Mouse (Mus musculus) ovary, postnatal 36 days (tissue): ENCODE results near the gene Rora.
A peak's percentile ranks its signal among the peaks of the same experiment; 100 is the strongest.

ENCODE experiments used
- DNase-seq: peaks from one replicate; pipeline ENCODE4 v3.0.0; 2022; ENCODE audit warnings: low spot score, mixed read lengths

The Rora gene

GRCm38 (mm10) chr9:69014203-69014602 is 360.6 kb downstream of the Rora start:
- no peak for DNase-seq

GRCm38 (mm10) chr9:69020381-69020780 is 366.8 kb downstream of the Rora start:
- DNase-seq, result no peak

- DNase-seq, result no peak
Measured at GRCm38 (mm10) chr9:69021482-69021881, 367.9 kb downstream of the Rora start.

GRCm38 (mm10) chr9:69023314-69023713 is 369.7 kb downstream of the Rora start:
- DNase-seq, result no peak

GRCm38 (mm10) chr9:69028177-69028576 is 374.6 kb downstream of the Rora start:
- DNase-seq, result no peak

GRCm38 (mm10) chr9:69034301-69034871 is 380.8 kb downstream of the Rora start:
- no peak for DNase-seq

GRCm38 (mm10) chr9:69035456-69035855 is 381.9 kb downstream of the Rora start:
- no peak for DNase-seq

GRCm38 (mm10) chr9:69036296-69036695 is 382.7 kb downstream of the Rora start:
- DNase-seq, result no peak

- DNase-seq, result no peak
Measured at GRCm38 (mm10) chr9:69043920-69044613, 390.5 kb downstream of the Rora start.

- DNase-seq, result no peak
Measured at GRCm38 (mm10) chr9:69044614-69045133, 391.1 kb downstream of the Rora start.

GRCm38 (mm10) chr9:69045908-69046307 is 392.3 kb downstream of the Rora start:
- DNase-seq, result no peak

GRCm38 (mm10) chr9:69050856-69051255 is 397.3 kb downstream of the Rora start:
- DNase-seq, result no peak

- DNase-seq, result no peak
Measured at GRCm38 (mm10) chr9:69051890-69052289, 398.3 kb downstream of the Rora start.

- DNase-seq, result peak; percentile 20
Measured at GRCm38 (mm10) chr9:69055302-69055701, 401.7 kb downstream of the Rora start.

- no peak for DNase-seq
Measured at GRCm38 (mm10) chr9:69071203-69071867, 417.7 kb downstream of the Rora start.

GRCm38 (mm10) chr9:69073271-69073670 is 419.7 kb downstream of the Rora start:
- no peak for DNase-seq

GRCm38 (mm10) chr9:69084086-69084719 is 430.6 kb downstream of the Rora start:
- DNase-seq, result no peak

- no peak for DNase-seq
Measured at GRCm38 (mm10) chr9:69084720-69085661, 431.4 kb downstream of the Rora start.

- DNase-seq, result no peak
Measured at GRCm38 (mm10) chr9:69086844-69087243, 433.3 kb downstream of the Rora start.

GRCm38 (mm10) chr9:69087325-69087724 is 433.7 kb downstream of the Rora start:
- DNase-seq, result no peak

GRCm38 (mm10) chr9:69090749-69091270 is 437.2 kb downstream of the Rora start:
- DNase-seq, result no peak
